Mouse (Mus musculus) adrenal gland, postnatal 14 days (tissue): Measurements from ENCODE around the gene Gpatch11. TPM values are rescaled to one million over a fixed set of nuclear protein-coding genes. Genes with fewer than 3 reads are reported as not detected.
"Not testable (repeated sequence)": the region's sequence is repeated elsewhere in the genome, so short reads cannot be mapped to it uniquely, and the experiment has no call there.

ENCODE experiments used
- DNase-seq: peaks from one replicate; pipeline ENCODE4 v3.0.0; 2021; ENCODE audit warnings: mixed read lengths
- long read RNA-seq, 2 experiments: library from polyadenylated mRNA; stranded (forward); transcript quantifications; one replicate each; pipeline ENCODE4 v2.0.0; 2021
- total RNA-seq: library from RNA; stranded (reverse); gene quantifications from 2 replicates; pipeline ENCODE4 v1.2.3, GENCODE M21; 2021

Gene Gpatch11
- total RNA-seq: 30.1 and 33.2 TPM in 2 replicates
- long read RNA-seq, experiment 1, full-length matches to known transcripts: 19 of 24 reads
- long read RNA-seq, experiment 1, partial matches to known transcripts: 0 of 24 reads
- long read RNA-seq, experiment 1, other reads (novel, unspliced or antisense): 5 of 24 reads
- long read RNA-seq, experiment 2, full-length matches to known transcripts: 11 of 13 reads
- long read RNA-seq, experiment 2, partial matches to known transcripts: 0 of 13 reads
- long read RNA-seq, experiment 2, other reads (novel, unspliced or antisense): 2 of 13 reads

GRCm38 (mm10) chr17:78834856-78835835 is at the start of gene Gpatch11, which contains the start of gene Heatr5b:
Gene Gpatch11, plus strand, starts transcription at chr17:78835567.
Gene Heatr5b, minus strand, starts transcription at chr17:78835364.
- peak; percentile 100 for DNase-seq

- not testable (repeated sequence) for DNase-seq
Measured at GRCm38 (mm10) chr17:78788273-78788672, 47.1 kb upstream of the Gpatch11 start.

GRCm38 (mm10) chr17:78791068-78791689 is 44.2 kb upstream of the Gpatch11 start:
- DNase-seq: peak; percentile 15

- DNase-seq: no peak
Measured at GRCm38 (mm10) chr17:78791690-78792070, 43.7 kb upstream of the Gpatch11 start.

- no peak for DNase-seq
Measured at GRCm38 (mm10) chr17:78792122-78792521, 43.2 kb upstream of the Gpatch11 start.

GRCm38 (mm10) chr17:78794390-78794789 is 41.0 kb upstream of the Gpatch11 start:
- DNase-seq: no peak

GRCm38 (mm10) chr17:78797222-78797621 is 38.1 kb upstream of the Gpatch11 start:
- no peak for DNase-seq

- DNase-seq: no peak
Measured at GRCm38 (mm10) chr17:78809019-78809418, 26.3 kb upstream of the Gpatch11 start.

- no peak for DNase-seq
Measured at GRCm38 (mm10) chr17:78809582-78809981, 25.8 kb upstream of the Gpatch11 start.

- no peak for DNase-seq
Measured at GRCm38 (mm10) chr17:78824346-78824745, 11.0 kb upstream of the Gpatch11 start.

- DNase-seq: no peak
Measured at GRCm38 (mm10) chr17:78836056-78836455, 689 bp downstream of the Gpatch11 start.

- DNase-seq: no peak
Measured at GRCm38 (mm10) chr17:78842271-78842928, 7.0 kb downstream of the Gpatch11 start.

GRCm38 (mm10) chr17:78856243-78856642 is 20.9 kb downstream of the Gpatch11 start:
- DNase-seq: no peak

- DNase-seq: no peak
Measured at GRCm38 (mm10) chr17:78873886-78874285, 38.5 kb downstream of the Gpatch11 start.

GRCm38 (mm10) chr17:78881878-78882304 is 46.5 kb downstream of the Gpatch11 start:
- DNase-seq: peak; percentile 44

- peak; percentile 96 for DNase-seq
Measured at GRCm38 (mm10) chr17:78882401-78883112, 47.2 kb downstream of the Gpatch11 start, which contains the start of gene Eif2ak2. Gene Eif2ak2, minus strand, starts transcription at chr17:78882573.

- no peak for DNase-seq
Measured at GRCm38 (mm10) chr17:78883291-78883690, 47.9 kb downstream of the Gpatch11 start.

- DNase-seq: no peak
Measured at GRCm38 (mm10) chr17:78885286-78886065, 50.1 kb downstream of the Gpatch11 start.

GRCm38 (mm10) chr17:78888554-78888953 is 53.2 kb downstream of the Gpatch11 start:
- peak; percentile 43 for DNase-seq

- no peak for DNase-seq
Measured at GRCm38 (mm10) chr17:78889184-78889583, 53.8 kb downstream of the Gpatch11 start.
